In genomic region chr13:31186805-31187589, GRCm38 (mm10) we compare ENCODE assay signal across 18 mouse cellular contexts.
DNase-seq lines count a peak whose midpoint lies in the region; ATAC-seq and TF ChIP-seq lines count a peak whose summit lies in the region.
"Had no signal": no experiment of that assay in that cellular context is flagged by ENCODE, and none has a peak within 500 bp of the region (broad histone marks: within the 10 kb centered on the region; RNA-seq: fewer than 3 reads in every experiment).

No protein-coding gene starts in this region.

- H3K9ac ChIP-seq in kidney, postnatal 0 days (ENCODE audit: low read depth, low read length): no peak overlapping the region
- no peak overlapping the region for H3K9ac ChIP-seq in intestine, postnatal 0 days (ENCODE audit: low read depth, low read length)
- H3K9ac ChIP-seq in stomach, embryonic 15.5 days: no peak overlapping the region
- H3K9ac ChIP-seq in midbrain, embryonic 13.5 days (replicated peaks): no peak overlapping the region
- H3K9ac ChIP-seq: hindbrain, embryonic 14.5 days had no signal

- no peaks in the 10 kb centered on the region for H3K9me3 ChIP-seq in kidney, postnatal 0 days (replicated peaks; ENCODE audit: low read length)
- no peaks in the 10 kb centered on the region for H3K9me3 ChIP-seq in intestine, postnatal 0 days (ENCODE audit: control insufficient read depth)
- H3K9me3 ChIP-seq in stomach, embryonic 15.5 days: no peaks in the 10 kb centered on the region
- H3K9me3 ChIP-seq in midbrain, embryonic 13.5 days: no peaks in the 10 kb centered on the region
- H3K9me3 ChIP-seq: hindbrain, embryonic 10.5 days had no signal

- H3K4me1 ChIP-seq in kidney, postnatal 0 days (replicated peaks; ENCODE audit: insufficient read depth, low read length): no peaks in the 10 kb centered on the region; the same call in 1 of the 2 replicates
- 0 out of 2 replicates have a peak, but pooled peaks cover 8% of the 10 kb centered on the region for H3K4me1 ChIP-seq in intestine, postnatal 0 days (replicated peaks; ENCODE audit: control insufficient read depth, insufficient read depth, low read length)
- 0 out of 2 replicates have a peak, but pooled peaks cover 10% of the 10 kb centered on the region for H3K4me1 ChIP-seq in stomach, embryonic 15.5 days
- no peaks in the 10 kb centered on the region for H3K4me1 ChIP-seq in midbrain, embryonic 13.5 days (replicated peaks)
- H3K4me1 ChIP-seq: hindbrain, embryonic 10.5 days had no signal

- H3K4me3 ChIP-seq in kidney, postnatal 0 days (replicated peaks; ENCODE audit: low read depth, low read length): no peak overlapping the region
- no peak overlapping the region for H3K4me3 ChIP-seq in intestine, postnatal 0 days (ENCODE audit: low read depth, low read length)
- no peak overlapping the region for H3K4me3 ChIP-seq in stomach, embryonic 15.5 days (replicated peaks)
- H3K4me3 ChIP-seq in midbrain, embryonic 13.5 days (replicated peaks): no peak overlapping the region
- H3K4me3 ChIP-seq: gastrocnemius, adult 2 months; hindbrain, embryonic 10.5 days had no signal

- TF ChIP-seq CTCF in kidney, postnatal 0 days (IDR thresholded peaks at IDR 0.05; ENCODE audit: low read depth): no peak
- no peak for TF ChIP-seq CTCF in intestine, postnatal 0 days (IDR thresholded peaks at IDR 0.05; ENCODE audit: low read depth)

- H3K27ac ChIP-seq in kidney, postnatal 0 days: no peak overlapping the region
- H3K27ac ChIP-seq in intestine, postnatal 0 days (ENCODE audit: low read depth, low read length): no peak overlapping the region
- 0 out of 2 replicates have a peak overlapping the region, but pooled peaks have one; percentile 21 for H3K27ac ChIP-seq in stomach, embryonic 15.5 days
- no peak overlapping the region for H3K27ac ChIP-seq in midbrain, embryonic 13.5 days
- H3K27ac ChIP-seq: gastrocnemius, adult 2 months; hindbrain, embryonic 10.5 days; hindbrain, embryonic 14.5 days had no signal

- no peaks in the 10 kb centered on the region for H3K36me3 ChIP-seq in kidney, postnatal 0 days (ENCODE audit: insufficient read depth, low read length)
- H3K36me3 ChIP-seq in intestine, postnatal 0 days (ENCODE audit: control insufficient read depth, insufficient read depth): no peaks in the 10 kb centered on the region
- no peaks in the 10 kb centered on the region for H3K36me3 ChIP-seq in stomach, embryonic 15.5 days
- no peaks in the 10 kb centered on the region for H3K36me3 ChIP-seq in midbrain, embryonic 13.5 days
- H3K36me3 ChIP-seq: hindbrain, embryonic 10.5 days had no signal

- WGBS in kidney, postnatal 0 days: 22% methylated on average over 5 of the region's 5 CpGs
- WGBS in intestine, postnatal 0 days: 20% methylated on average over 5 of the region's 5 CpGs
- 36% methylated on average over 5 of the region's 5 CpGs for WGBS in stomach, embryonic 15.5 days
- 69% methylated on average over 5 of the region's 5 CpGs for WGBS in midbrain, embryonic 13.5 days

- no peaks in the 10 kb centered on the region for H3K27me3 ChIP-seq in kidney, postnatal 0 days (ENCODE audit: insufficient read depth, low read length)
- no peaks in the 10 kb centered on the region for H3K27me3 ChIP-seq in intestine, postnatal 0 days (replicated peaks; ENCODE audit: control insufficient read depth, insufficient read depth, low read length)
- no peaks in the 10 kb centered on the region for H3K27me3 ChIP-seq in stomach, embryonic 15.5 days (replicated peaks)
- no peaks in the 10 kb centered on the region for H3K27me3 ChIP-seq in midbrain, embryonic 13.5 days
- H3K27me3 ChIP-seq: CH12.LX had no signal

- no peak for ATAC-seq in kidney, postnatal 0 days (replicated peaks; ENCODE audit: low FRiP score, low read depth)
- ATAC-seq in intestine, postnatal 0 days: peak; percentile 82
- peak; percentile 75 for ATAC-seq in stomach, embryonic 15.5 days (ENCODE audit: insufficient read depth, low FRiP score, low read depth)
- no peak for ATAC-seq in midbrain, embryonic 13.5 days
- ATAC-seq: forebrain, embryonic 14.5 days had no signal

- DNase-seq in kidney, postnatal 0 days (ENCODE audit: low spot score): peak; percentile 56
- no peak for DNase-seq in kidney, adult 8-10 months
- no peak for DNase-seq in adrenal gland, adult (ENCODE audit: inconsistent age in 2 of 2, low spot score in 1 of 2)
- no peak for DNase-seq in ovary, postnatal 14 days (ENCODE audit: low spot score)
- DNase-seq: adrenal gland, postnatal 25 days; cerebellum, adult 18-20 months; cerebellum, adult 9-11 months; cerebellum, postnatal 36 days; gastrocnemius, adult 2 months; gastrocnemius, postnatal 25 days; heart, postnatal 10 days had no signal

- H3K4me2 ChIP-seq in kidney, postnatal 0 days (ENCODE audit: low read length): no peak overlapping the region
- H3K4me2 ChIP-seq in intestine, postnatal 0 days (replicated peaks; ENCODE audit: low read depth): no peak overlapping the region
- no peak overlapping the region for H3K4me2 ChIP-seq in stomach, embryonic 15.5 days
- no peak overlapping the region for H3K4me2 ChIP-seq in midbrain, embryonic 13.5 days (replicated peaks)
- H3K4me2 ChIP-seq: hindbrain, embryonic 14.5 days had no signal

Comparison
In these comparisons a context has a peak if more than half of its experiments do, and no peak if none do; other contexts are left out.
1. ATAC-seq: peak in intestine, postnatal 0 days (single experiment) and stomach, embryonic 15.5 days (single experiment); none in kidney, postnatal 0 days (single experiment) and midbrain, embryonic 13.5 days (single experiment).